ENCODE assay signal across 8 mouse cellular contexts in the genomic region with DNA sequence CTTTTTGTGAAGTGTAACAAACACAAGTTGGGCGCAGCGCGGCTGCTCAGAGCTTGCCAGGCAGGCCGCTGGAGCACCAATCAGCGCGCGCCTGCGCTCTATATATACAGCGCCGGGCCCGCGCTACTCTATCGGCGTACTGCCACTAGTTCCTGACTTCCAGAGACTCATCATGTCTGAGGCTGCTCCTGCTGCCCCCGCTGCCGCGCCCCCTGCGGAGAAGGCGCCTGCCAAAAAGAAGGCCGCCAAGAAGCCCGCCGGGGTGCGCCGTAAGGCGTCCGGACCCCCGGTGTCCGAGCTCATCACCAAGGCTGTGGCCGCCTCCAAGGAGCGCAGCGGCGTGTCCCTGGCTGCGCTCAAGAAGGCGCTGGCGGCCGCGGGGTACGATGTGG. TPM values are rescaled to one million over a fixed set of nuclear protein-coding genes. Genes with fewer than 3 reads are reported as not detected.
DNase-seq lines count a peak whose midpoint lies in the region; ATAC-seq lines count a peak whose summit lies in the region.

Hist1h1c (plus strand) TSS at position 132 of the 392 bp plus-strand sequence.

- H3K4me2 ChIP-seq in intestine, embryonic 14.5 days (ENCODE audit: low read length) = peak within 1 kb of the TSS; percentile 62

- H3K4me1 ChIP-seq in intestine, embryonic 14.5 days (replicated peaks; ENCODE audit: control insufficient read depth, insufficient read depth, low read length) = peaks cover 12% of the 10 kb centered on the region

- no peaks in the 10 kb centered on the region for H3K27me3 ChIP-seq in intestine, embryonic 14.5 days (replicated peaks; ENCODE audit: control insufficient read depth, insufficient read depth, low read length)

- peak within 1 kb of the TSS; percentile 97 for H3K27ac ChIP-seq in intestine, embryonic 14.5 days (ENCODE audit: low read depth)

- intact Hi-C loops in left cerebral cortex, postnatal 14 days (cut with DNase I) = loop anchor here (5.0 kb wide), 2 partner anchors 116 to 156 kb away; partner anchors contain the start of genes Hist1h1e, Hist1h2be and Hist1h4d

- WGBS in intestine, embryonic 14.5 days = under 1% methylated on average over 31 of the region's 38 CpGs

- no peaks in the 10 kb centered on the region for H3K9me3 ChIP-seq in intestine, embryonic 14.5 days (ENCODE audit: control insufficient read depth, low read length)

- peak within 1 kb of the TSS; percentile 81 for H3K9ac ChIP-seq in intestine, embryonic 14.5 days (ENCODE audit: low read length)

- peak; percentile 90 for ATAC-seq in intestine, embryonic 14.5 days (replicated peaks; ENCODE audit: low FRiP score, low TSS enrichment, low read depth)
- ATAC-seq in megakaryocyte-erythroid progenitor cell, adult 5-6 weeks (replicated peaks; ENCODE audit: low FRiP score, low TSS enrichment, poor library complexity, severe bottlenecking) = peak; percentile 75

- H3K36me3 ChIP-seq in intestine, embryonic 14.5 days (ENCODE audit: control insufficient read depth, insufficient read depth, low read length) = no peaks in the 10 kb centered on the region

- DNase-seq in adrenal gland, adult 18-20 months (ENCODE audit: low spot score in 2 of 2) = peak; percentile 86 to 91
- peak; percentile 95 for DNase-seq in embryo, embryonic 11 days
- DNase-seq in gastrocnemius, postnatal 25 days = peak; percentile 89
- peak; percentile 99 for DNase-seq in intestine, embryonic 14.5 days (ENCODE audit: low spot score)
- DNase-seq in left cerebral cortex, postnatal 14 days (ENCODE audit: low spot score in 2 of 2) = peak; percentile 91 to 95
- peak; percentile 86 for DNase-seq in right cerebral cortex, postnatal 14 days
- DNase-seq in urinary bladder, postnatal 25 days (ENCODE audit: low spot score) = peak; percentile 80

- H3K4me3 ChIP-seq in intestine, embryonic 14.5 days (ENCODE audit: low read depth, low read length) = peak within 1 kb of the TSS; percentile 49

RNA-seq across cellular contexts. Expression of gene Hist1h1c, which starts in this region (rescaled TPM):
- 100 to 1,000 TPM; 157 to 187 TPM for total RNA-seq in adrenal gland, adult 18-20 months (2021)
- 100 to 1,000 TPM; 156 to 159 TPM for total RNA-seq in gastrocnemius, postnatal 25 days (2021)
- 24.4 and 30.8 TPM in 2 replicates for polyA plus RNA-seq in intestine, embryonic 14.5 days (2014; fragmentation: Nextera tagmentation; extraction: Ambion mirVana)
- total RNA-seq in left cerebral cortex, postnatal 14 days (2021) = 10 to 100 TPM; 55.8 to 75.9 TPM
- total RNA-seq in megakaryocyte-erythroid progenitor cell, adult 5-6 weeks (2014; fragmentation: Nextera tagmentation) = 152 and 164 TPM in 2 replicates
- 474 and 577 TPM in 2 replicates for total RNA-seq in megakaryocyte-erythroid progenitor cell, adult 5-6 weeks (2017)

Comparison
In these comparisons a context has a peak if more than half of its experiments do, and no peak if none do; other contexts are left out.
1. Peak in every context shown above with its lines: DNase-seq, ATAC-seq, H3K4me3 ChIP-seq and H3K27ac ChIP-seq.